Mouse (Mus musculus): ENCODE measurements at regions not wholly inside any gene's neighbourhood (a gene's known extent, or its start where the extent isn't known, plus 50 kb on each side); places are given as distances from the start of the nearest gene placed in this dataset.

DNA sequence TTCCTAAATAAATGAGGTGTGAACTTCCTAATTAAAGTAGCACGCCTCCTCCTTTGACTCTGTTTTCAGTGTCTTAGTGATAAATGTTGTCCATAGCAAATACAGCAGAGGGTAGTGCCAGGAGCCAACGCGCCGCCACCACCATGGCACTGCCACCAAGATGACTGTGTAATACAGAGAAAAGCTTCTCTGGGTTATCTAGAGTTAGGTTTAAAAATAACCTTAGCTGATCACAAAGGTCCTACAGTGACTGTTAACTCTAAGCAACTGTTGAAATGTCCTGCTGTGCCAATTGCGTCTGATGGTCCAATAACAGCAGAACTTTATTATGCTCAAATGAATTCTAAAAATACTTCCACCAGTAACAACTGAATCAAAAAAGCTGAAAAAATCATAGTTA is 186.1 kb upstream of the Hand2 start:
- TF ChIP-seq CTCF (IDR thresholded peaks at IDR 0.05): no peak
- POLR2A ChIA-PET: no interaction called here
- DNase-seq (ENCODE audit: low read depth, low spot score) (no peak), ATAC-seq (no peak)
- peaks cover 4% of the 10 kb centered on the region for H3K27me3 ChIP-seq
- in situ Hi-C loops (cut with MboI; ENCODE audit: low pct_unique_long_range_greater_than_20kb): no loop called here
- CTCF ChIA-PET: no interaction called here

- no peak for TF ChIP-seq CTCF (IDR thresholded peaks at IDR 0.05)
- ChIA-PET POLR2A (no interaction called here), CTCF (no interaction called here)
- ATAC-seq (no peak), DNase-seq (ENCODE audit: low read depth, low spot score) (no peak)
- no peaks in the 10 kb centered on the region for H3K27me3 ChIP-seq
- in situ Hi-C loops (cut with MboI; ENCODE audit: low pct_unique_long_range_greater_than_20kb): no loop called here
Observed at GRCm38 (mm10) chr8:57148036-57148435, 172.7 kb upstream of the Hand2 start.

- TF ChIP-seq CTCF (IDR thresholded peaks at IDR 0.05): no peak
- peak; percentile 37 for DNase-seq (ENCODE audit: low read depth, low spot score)
- CTCF ChIA-PET: interaction anchor here (1.5 kb wide), 1 partner anchor 10 kb away, joined by 6 read pairs; no protein-coding TSS in a partner anchor
- POLR2A ChIA-PET: no interaction called here
- no peaks in the 10 kb centered on the region for H3K27me3 ChIP-seq
- in situ Hi-C loops (cut with MboI; ENCODE audit: low pct_unique_long_range_greater_than_20kb): no loop called here
- peak; percentile 98 for ATAC-seq
Observed at GRCm38 (mm10) chr8:57191153-57191552, 129.6 kb upstream of the Hand2 start.

DNA sequence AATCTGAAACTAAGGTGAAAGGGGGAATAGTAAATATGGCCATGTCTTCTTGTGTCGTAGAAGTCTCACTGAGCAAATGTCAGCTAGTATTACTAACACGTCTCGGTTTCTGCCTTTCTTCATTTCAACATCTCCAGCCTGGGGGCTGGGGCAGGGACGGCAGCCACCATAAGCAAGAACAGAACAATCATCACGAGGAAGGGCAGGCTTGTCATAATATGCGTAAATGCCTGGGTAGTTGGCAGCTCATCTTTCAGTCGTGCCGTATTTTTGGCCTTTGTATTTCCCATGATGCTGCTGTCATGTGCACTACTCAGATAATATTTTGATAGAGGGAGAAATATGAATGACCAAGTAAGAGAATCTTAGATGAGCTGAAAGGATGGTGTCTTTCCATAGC is 120.5 kb upstream of the Hand2 start:
- no peak for TF ChIP-seq CTCF (IDR thresholded peaks at IDR 0.05)
- ATAC-seq: no peak
- no peaks in the 10 kb centered on the region for H3K27me3 ChIP-seq
- CTCF ChIA-PET: interaction anchor here (1.3 to 1.5 kb wide), 2 partner anchors 14 to 19 kb away, joined by 3 read pairs; no protein-coding TSS in a partner anchor
- no peak for DNase-seq (ENCODE audit: low read depth, low spot score)
- in situ Hi-C loops (cut with MboI; ENCODE audit: low pct_unique_long_range_greater_than_20kb): no loop called here
- POLR2A ChIA-PET: no interaction called here

GRCm38 (mm10) chr8:57209584-57209983 is 111.2 kb upstream of the Hand2 start:
- TF ChIP-seq CTCF (IDR thresholded peaks at IDR 0.05): no peak
- CTCF ChIA-PET: no interaction called here

GRCm38 (mm10) chr8:57213066-57213465 is 107.7 kb upstream of the Hand2 start:
- H3K27me3 ChIP-seq: peaks cover 6% of the 10 kb centered on the region
- TF ChIP-seq CTCF (IDR thresholded peaks at IDR 0.05): no peak
- DNase-seq (ENCODE audit: low read depth, low spot score) (no peak), ATAC-seq (no peak)
- in situ Hi-C loops (cut with MboI; ENCODE audit: low pct_unique_long_range_greater_than_20kb): no loop called here
- POLR2A ChIA-PET: no interaction called here
- CTCF ChIA-PET: no interaction called here

More at GRCm38 (mm10) chr8:57209584-57209983, 111.2 kb upstream of the Hand2 start:
- in situ Hi-C loops (cut with MboI; ENCODE audit: low pct_unique_long_range_greater_than_20kb): no loop called here
- DNase-seq (ENCODE audit: low read depth, low spot score) (no peak), ATAC-seq (no peak)
- POLR2A ChIA-PET: no interaction called here
- H3K27me3 ChIP-seq: peaks cover 2% of the 10 kb centered on the region

- H3K27me3 ChIP-seq: peaks cover 6% of the 10 kb centered on the region
- TF ChIP-seq CTCF (IDR thresholded peaks at IDR 0.05): no peak
- in situ Hi-C loops (cut with MboI; ENCODE audit: low pct_unique_long_range_greater_than_20kb): no loop called here
- ATAC-seq (no peak), DNase-seq (ENCODE audit: low read depth, low spot score) (no peak)
- POLR2A ChIA-PET: no interaction called here
- CTCF ChIA-PET: interaction anchor here (0.6 kb wide), 1 partner anchor 13 kb away, joined by 3 read pairs; no protein-coding TSS in a partner anchor
Observed at GRCm38 (mm10) chr8:57213982-57214930, 106.5 kb upstream of the Hand2 start.

GRCm38 (mm10) chr8:57230594-57230993 is 90.2 kb upstream of the Hand2 start:
- H3K27me3 ChIP-seq: peaks cover 6% of the 10 kb centered on the region
- ATAC-seq: no peak
- ChIA-PET POLR2A (no interaction called here), CTCF (no interaction called here)
- no peak for TF ChIP-seq CTCF (IDR thresholded peaks at IDR 0.05)
- DNase-seq (ENCODE audit: low read depth, low spot score): no peak
- in situ Hi-C loops (cut with MboI; ENCODE audit: low pct_unique_long_range_greater_than_20kb): no loop called here

GRCm38 (mm10) chr8:57242301-57242700 is 78.5 kb upstream of the Hand2 start:
- POLR2A ChIA-PET: no interaction called here
- in situ Hi-C loops (cut with MboI; ENCODE audit: low pct_unique_long_range_greater_than_20kb): no loop called here

DNA sequence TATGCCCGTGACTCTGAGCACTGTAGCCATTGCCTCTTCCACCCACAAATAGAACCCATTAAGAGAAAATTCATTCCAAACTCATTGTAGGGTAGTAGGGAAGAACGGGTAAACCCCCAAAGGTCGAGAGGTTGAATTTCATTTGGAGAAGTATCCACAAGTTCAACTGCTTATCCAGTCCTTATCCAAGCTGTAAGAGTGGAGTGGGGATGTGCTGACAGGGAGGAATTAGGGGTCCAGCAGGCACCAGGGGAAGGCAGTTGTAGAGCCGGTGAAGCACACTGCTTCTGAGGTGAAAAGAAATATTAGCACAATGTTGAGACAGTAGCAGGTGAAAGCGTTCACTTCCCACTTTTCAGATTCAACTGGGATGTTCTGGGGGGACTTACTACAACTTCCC is 71.7 kb upstream of the Hand2 start:
- no peak for DNase-seq (ENCODE audit: low read depth, low spot score)
- ChIA-PET POLR2A (no interaction called here), CTCF (no interaction called here)
- TF ChIP-seq CTCF (IDR thresholded peaks at IDR 0.05): no peak
- peaks cover 11% of the 10 kb centered on the region for H3K27me3 ChIP-seq
- in situ Hi-C loops (cut with MboI; ENCODE audit: low pct_unique_long_range_greater_than_20kb): no loop called here
- ATAC-seq: no peak

More at GRCm38 (mm10) chr8:57242301-57242700, 78.5 kb upstream of the Hand2 start:
- ATAC-seq (no peak), DNase-seq (ENCODE audit: low read depth, low spot score) (no peak)
- no peak for TF ChIP-seq CTCF (IDR thresholded peaks at IDR 0.05)
- CTCF ChIA-PET: interaction anchor here (1.0 kb wide), 1 partner anchor 9 kb away, joined by 3 read pairs; no protein-coding TSS in a partner anchor
- H3K27me3 ChIP-seq: no peaks in the 10 kb centered on the region

Measured in Patski (cell line).